Mouse (Mus musculus): ENCODE measurements around the gene Syde2. TPM values are rescaled to one million over a fixed set of nuclear protein-coding genes. Genes with fewer than 3 reads are reported as not detected.

The Syde2 gene
- 1.1 TPM in 2 replicates for polyA plus RNA-seq (2015; fragmentation: Nextera tagmentation; extraction: Ambion mirVana)

GRCm38 (mm10) chr3:145987268-145987969 is at the start of gene Syde2:
Syde2 (plus strand) TSS chr3:145987870.

Other genes with a start within 250 kb of the Syde2 start
- gene Ddah1, start 229.2 kb upstream of the Syde2 start, polyA plus RNA-seq (2015; fragmentation: Nextera tagmentation; extraction: Ambion mirVana) = 15.7 and 22.5 TPM in 2 replicates
- 41.7 and 44.0 TPM in 2 replicates for gene Bcl10, start 65.1 kb upstream of the Syde2 start, polyA plus RNA-seq (2015; fragmentation: Nextera tagmentation; extraction: Ambion mirVana)
- 52.3 and 56.3 TPM in 2 replicates for gene 2410004B18Rik, start 49.9 kb upstream of the Syde2 start, polyA plus RNA-seq (2015; fragmentation: Nextera tagmentation; extraction: Ambion mirVana)
- gene Wdr63, start 120.3 kb downstream of the Syde2 start, polyA plus RNA-seq (2015; fragmentation: Nextera tagmentation; extraction: Ambion mirVana) = 0.46 and 0.61 TPM in 2 replicates
- 0.28 and 1.4 TPM in 2 replicates for gene Mcoln3, start 129.6 kb downstream of the Syde2 start, polyA plus RNA-seq (2015; fragmentation: Nextera tagmentation; extraction: Ambion mirVana)
- 0.46 and 0.88 TPM in 2 replicates for gene Mcoln2, start 162.0 kb downstream of the Syde2 start, polyA plus RNA-seq (2015; fragmentation: Nextera tagmentation; extraction: Ambion mirVana)
- gene Lpar3, start 233.1 kb downstream of the Syde2 start, polyA plus RNA-seq (2015; fragmentation: Nextera tagmentation; extraction: Ambion mirVana) = 0.97 and 1.4 TPM in 2 replicates

Data from adrenal gland, postnatal 0 days (tissue).